Mouse (Mus musculus): ENCODE measurements around the gene Cdk5. TPM values are rescaled to one million over a fixed set of nuclear protein-coding genes. Genes with fewer than 3 reads are reported as not detected.

The Cdk5 gene
- polyA plus RNA-seq, 1 experiment from 2014 or later: 29.3 TPM

DNA sequence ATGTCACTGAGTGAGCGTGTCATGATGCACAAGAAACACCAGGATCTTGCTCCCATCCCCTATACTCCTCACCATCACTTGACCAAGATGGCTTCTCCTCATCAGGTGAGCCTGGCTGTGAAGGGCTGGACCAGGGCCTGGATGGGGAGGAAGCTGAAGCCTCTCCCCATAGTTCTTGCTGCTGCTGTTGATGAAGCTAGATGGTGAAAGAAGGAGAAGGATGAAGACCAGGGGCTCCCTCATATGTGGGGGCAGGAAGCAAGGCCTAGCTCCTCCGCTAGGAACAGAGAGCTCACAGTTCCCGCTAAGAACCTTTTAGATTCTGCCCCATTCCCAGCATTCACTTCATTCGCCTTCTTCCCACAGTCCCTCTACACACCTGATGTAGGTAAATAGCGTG lies 38.0 kb downstream of the Cdk5 start:
- Histone ChIP-seq H3K9ac (ENCODE audit: low read length) (no peak overlapping the region), H3K9me3 (ENCODE audit: control insufficient read depth, low read length) (no peaks in the 10 kb centered on the region), H3K27me3 (ENCODE audit: control insufficient read depth, insufficient read depth, low read length) (no peaks in the 10 kb centered on the region; the same call in 1 of the 2 replicates), H3K4me1 (replicated peaks; ENCODE audit: control insufficient read depth, insufficient read depth) (0 out of 2 replicates have a peak, but pooled peaks cover 5% of the 10 kb centered on the region), H3K4me3 (ENCODE audit: low read depth, low read length) (no peak overlapping the region), H3K4me2 (replicated peaks; ENCODE audit: low read depth) (no peak overlapping the region), H3K36me3 (ENCODE audit: control insufficient read depth, insufficient read depth, low read length) (no peaks in the 10 kb centered on the region), H3K27ac (replicated peaks) (no peak overlapping the region)
- ATAC-seq (ENCODE audit: low FRiP score, low TSS enrichment) (no peak), DNase-seq (ENCODE audit: low spot score) (no peak)
- WGBS: 90% methylated on average over 5 of the region's 5 CpGs
- TF ChIP-seq EP300 (optimal IDR thresholded peaks at IDR 0.05): no peak
- TF ChIP-seq CTCF (IDR thresholded peaks at IDR 0.05; ENCODE audit: low read depth): no peak

DNA sequence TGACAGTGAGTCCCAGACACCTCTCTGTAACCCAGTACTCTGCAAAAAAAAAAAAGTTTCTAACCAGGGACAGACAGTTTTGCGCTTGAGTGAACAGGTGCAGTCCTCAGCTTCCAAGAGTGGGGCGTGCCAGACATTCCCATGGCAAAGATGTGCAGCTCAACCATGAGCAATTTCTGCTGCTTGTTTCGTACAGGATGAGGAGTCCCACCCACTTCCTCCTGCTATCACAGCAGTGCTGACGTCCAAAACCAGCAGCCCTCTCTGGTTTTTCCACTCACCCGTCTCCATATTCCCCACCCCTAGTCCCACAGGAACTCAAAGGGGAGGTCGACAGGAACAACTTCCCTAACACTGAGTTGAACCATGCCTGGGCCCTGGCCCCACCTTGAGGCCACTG lies 38.9 kb downstream of the Cdk5 start:
- Histone ChIP-seq H3K36me3 (ENCODE audit: control insufficient read depth, insufficient read depth, low read length) (no peaks in the 10 kb centered on the region), H3K4me1 (replicated peaks; ENCODE audit: control insufficient read depth, insufficient read depth) (0 out of 2 replicates have a peak, but pooled peaks cover 5% of the 10 kb centered on the region), H3K9ac (ENCODE audit: low read length) (no peak overlapping the region), H3K4me3 (ENCODE audit: low read depth, low read length) (no peak overlapping the region), H3K27me3 (ENCODE audit: control insufficient read depth, insufficient read depth, low read length) (no peaks in the 10 kb centered on the region; the same call in 1 of the 2 replicates), H3K27ac (replicated peaks) (peak overlapping the region; percentile 24; the same call in 1 of the 2 replicates), H3K9me3 (ENCODE audit: control insufficient read depth, low read length) (no peaks in the 10 kb centered on the region), H3K4me2 (replicated peaks; ENCODE audit: low read depth) (no peak overlapping the region)
- TF ChIP-seq CTCF (IDR thresholded peaks at IDR 0.05; ENCODE audit: low read depth): no peak
- no peak for TF ChIP-seq EP300 (optimal IDR thresholded peaks at IDR 0.05)
- DNase-seq (ENCODE audit: low spot score) (no peak), ATAC-seq (ENCODE audit: low FRiP score, low TSS enrichment) (no peak)
- 59% methylated on average over 6 of the region's 6 CpGs for WGBS

DNA sequence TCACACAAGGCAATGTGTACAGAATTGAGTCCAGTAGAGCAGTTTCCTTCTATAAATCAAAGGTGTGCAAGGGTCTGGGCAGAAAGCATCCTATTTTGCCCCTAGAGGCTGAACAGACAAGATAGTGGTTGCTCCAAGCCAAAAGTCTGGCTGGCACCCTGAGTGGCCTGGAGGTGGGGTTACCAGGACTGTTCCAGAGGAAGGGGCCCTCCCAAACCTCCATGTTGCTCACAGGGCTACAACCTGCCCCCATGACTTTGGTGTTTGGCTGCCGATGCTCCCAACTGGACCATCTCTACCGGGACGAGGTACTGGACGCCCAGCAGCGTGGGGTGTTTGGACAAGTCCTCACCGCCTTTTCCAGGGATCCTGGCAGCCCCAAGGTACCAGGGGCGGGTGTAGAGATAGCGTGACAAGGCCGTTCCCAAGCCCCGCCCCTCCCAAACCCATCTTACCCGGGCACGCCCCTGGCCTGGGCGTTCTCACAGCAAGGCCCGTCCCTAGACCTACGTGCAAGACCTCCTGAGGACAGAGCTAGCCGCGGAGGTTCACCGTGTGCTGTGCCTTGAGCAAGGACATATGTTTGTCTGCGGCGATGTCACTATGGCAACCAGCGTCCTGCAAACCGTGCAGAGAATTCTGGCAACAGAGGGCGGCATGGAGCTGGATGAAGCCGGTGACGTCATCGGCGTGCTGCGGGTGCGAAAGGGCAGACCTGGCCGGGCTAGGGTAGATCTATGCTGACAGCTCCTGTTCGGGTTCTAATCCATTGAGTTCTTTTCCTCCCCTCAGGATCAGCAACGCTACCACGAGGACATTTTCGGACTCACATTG lies 40.1 kb downstream of the Cdk5 start:
- Histone ChIP-seq H3K4me1 (replicated peaks; ENCODE audit: control insufficient read depth, insufficient read depth) (0 out of 2 replicates have a peak, but pooled peaks cover 5% of the 10 kb centered on the region), H3K4me3 (ENCODE audit: low read depth, low read length) (peak overlapping the region; percentile 32), H3K27me3 (ENCODE audit: control insufficient read depth, insufficient read depth, low read length) (no peaks in the 10 kb centered on the region; the same call in 1 of the 2 replicates), H3K4me2 (replicated peaks; ENCODE audit: low read depth) (peak overlapping the region; percentile 59), H3K36me3 (ENCODE audit: control insufficient read depth, insufficient read depth, low read length) (no peaks in the 10 kb centered on the region), H3K9ac (ENCODE audit: low read length) (peak overlapping the region; percentile 38; the same call in 1 of the 2 replicates), H3K27ac (replicated peaks) (peak overlapping the region; percentile 24), H3K9me3 (ENCODE audit: control insufficient read depth, low read length) (no peaks in the 10 kb centered on the region)
- WGBS: 2% methylated on average over 34 of the region's 34 CpGs
- TF ChIP-seq CTCF (IDR thresholded peaks at IDR 0.05; ENCODE audit: low read depth) (peak; percentile 74), EP300 (optimal IDR thresholded peaks at IDR 0.05) (no peak)
- peak; percentile 90 for ATAC-seq (ENCODE audit: low FRiP score, low TSS enrichment)
- DNase-seq (ENCODE audit: low spot score): peak; percentile 94

DNA sequence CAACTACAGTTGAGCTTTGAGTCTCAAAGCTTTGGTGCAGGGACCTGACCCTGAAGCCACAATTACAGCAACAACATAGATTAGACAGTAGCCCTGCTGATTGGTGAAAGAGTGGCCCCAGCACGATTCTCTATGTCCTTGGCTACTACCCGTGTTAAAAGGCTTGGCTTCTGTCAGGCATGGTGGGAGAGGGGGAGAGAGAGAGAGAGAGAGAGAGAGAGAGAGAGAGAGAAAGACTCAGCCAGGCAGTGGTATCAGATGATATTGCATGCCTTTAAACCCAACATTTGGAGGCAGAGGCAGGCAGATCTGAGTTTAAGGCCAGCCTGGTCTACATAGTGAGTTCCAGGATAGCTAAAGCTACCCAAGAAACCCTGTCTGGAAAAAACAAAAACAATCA lies 41.3 kb downstream of the Cdk5 start:
- Histone ChIP-seq H3K27me3 (ENCODE audit: control insufficient read depth, insufficient read depth, low read length) (no peaks in the 10 kb centered on the region), H3K27ac (replicated peaks) (no peak overlapping the region), H3K9ac (ENCODE audit: low read length) (no peak overlapping the region), H3K9me3 (ENCODE audit: control insufficient read depth, low read length) (no peaks in the 10 kb centered on the region), H3K36me3 (ENCODE audit: control insufficient read depth, insufficient read depth, low read length) (no peaks in the 10 kb centered on the region), H3K4me3 (ENCODE audit: low read depth, low read length) (no peak overlapping the region), H3K4me1 (replicated peaks; ENCODE audit: control insufficient read depth, insufficient read depth) (0 out of 2 replicates have a peak, but pooled peaks cover 2% of the 10 kb centered on the region), H3K4me2 (replicated peaks; ENCODE audit: low read depth) (no peak overlapping the region)
- TF ChIP-seq EP300 (optimal IDR thresholded peaks at IDR 0.05): no peak
- TF ChIP-seq CTCF (IDR thresholded peaks at IDR 0.05; ENCODE audit: low read depth): no peak
- ATAC-seq (ENCODE audit: low FRiP score, low TSS enrichment) (no peak), DNase-seq (ENCODE audit: low spot score) (no peak)
- WGBS: 84% methylated on average over 2 of the region's 2 CpGs

DNA sequence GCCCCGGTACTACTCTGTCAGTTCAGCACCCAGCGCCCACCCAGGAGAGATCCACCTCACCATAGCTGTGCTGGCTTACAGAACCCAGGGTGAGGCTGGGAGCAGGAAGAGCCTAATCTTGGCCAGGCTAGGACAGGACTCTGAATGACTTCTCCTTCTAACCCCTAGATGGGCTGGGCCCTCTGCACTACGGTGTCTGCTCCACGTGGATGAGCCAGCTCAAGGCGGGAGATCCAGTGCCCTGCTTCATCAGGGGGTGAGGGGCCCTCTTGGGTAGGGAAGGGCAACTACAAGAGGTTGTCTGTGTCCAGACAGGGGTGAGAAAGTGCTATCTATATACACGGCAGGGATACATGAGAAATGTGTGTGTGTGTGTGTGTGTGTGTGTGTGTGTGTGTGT lies 41.8 kb downstream of the Cdk5 start:
- WGBS: 69% methylated on average over 6 of the region's 6 CpGs
- Histone ChIP-seq H3K36me3 (ENCODE audit: control insufficient read depth, insufficient read depth, low read length) (no peaks in the 10 kb centered on the region), H3K27me3 (ENCODE audit: control insufficient read depth, insufficient read depth, low read length) (no peaks in the 10 kb centered on the region), H3K4me2 (replicated peaks; ENCODE audit: low read depth) (no peak overlapping the region), H3K4me3 (ENCODE audit: low read depth, low read length) (no peak overlapping the region), H3K27ac (replicated peaks) (no peak overlapping the region), H3K4me1 (replicated peaks; ENCODE audit: control insufficient read depth, insufficient read depth) (0 out of 2 replicates have a peak, but pooled peaks cover 2% of the 10 kb centered on the region), H3K9ac (ENCODE audit: low read length) (no peak overlapping the region), H3K9me3 (ENCODE audit: control insufficient read depth, low read length) (no peaks in the 10 kb centered on the region)
- ATAC-seq (ENCODE audit: low FRiP score, low TSS enrichment) (no peak), DNase-seq (ENCODE audit: low spot score) (no peak)
- TF ChIP-seq CTCF (IDR thresholded peaks at IDR 0.05; ENCODE audit: low read depth) (no peak), EP300 (optimal IDR thresholded peaks at IDR 0.05) (no peak)

DNA sequence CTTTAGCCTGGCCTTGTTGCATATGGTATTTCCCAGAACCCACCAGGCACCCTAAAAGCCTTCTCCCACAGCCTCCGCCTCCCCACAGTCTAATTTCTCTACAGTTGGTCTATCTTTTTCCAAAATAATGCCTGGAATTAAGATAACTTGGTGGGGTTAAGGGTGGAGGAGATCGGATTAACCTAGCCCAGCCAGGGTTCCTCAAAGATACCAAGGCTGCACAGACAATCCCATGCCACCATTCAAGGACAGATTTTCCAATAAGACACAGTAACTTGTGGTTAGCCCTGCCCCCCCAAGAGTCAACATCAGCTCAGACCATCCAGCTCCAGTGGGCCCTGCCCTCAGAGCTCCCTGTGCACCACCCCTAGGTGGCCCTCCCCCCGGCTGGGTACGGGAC lies 42.8 kb downstream of the Cdk5 start:
- no peaks in the 10 kb centered on the region for H3K36me3 ChIP-seq (ENCODE audit: control insufficient read depth, insufficient read depth, low read length)

More for the DNA sequence above, 42.8 kb downstream of the Cdk5 start:
- DNase-seq (ENCODE audit: low spot score) (no peak), ATAC-seq (ENCODE audit: low FRiP score, low TSS enrichment) (no peak)
- no peak for TF ChIP-seq CTCF (IDR thresholded peaks at IDR 0.05; ENCODE audit: low read depth)
- no peak for TF ChIP-seq EP300 (optimal IDR thresholded peaks at IDR 0.05)
- no peak overlapping the region for H3K4me3 ChIP-seq (ENCODE audit: low read depth, low read length)
- no peaks in the 10 kb centered on the region for H3K9me3 ChIP-seq (ENCODE audit: control insufficient read depth, low read length)
- H3K27ac ChIP-seq (replicated peaks): no peak overlapping the region
- no peak overlapping the region for H3K4me2 ChIP-seq (replicated peaks; ENCODE audit: low read depth)
- no peaks in the 10 kb centered on the region for H3K27me3 ChIP-seq (ENCODE audit: control insufficient read depth, insufficient read depth, low read length)
- WGBS: 89% methylated on average over 4 of the region's 4 CpGs
- H3K9ac ChIP-seq (ENCODE audit: low read length): no peak overlapping the region
- 0 out of 2 replicates have a peak, but pooled peaks cover 2% of the 10 kb centered on the region for H3K4me1 ChIP-seq (replicated peaks; ENCODE audit: control insufficient read depth, insufficient read depth)

All from stomach, postnatal 0 days (tissue).